Mouse (Mus musculus) forebrain, embryonic 14.5 days (tissue): ENCODE results near the gene Arhgap20. TPM values are rescaled to one million over a fixed set of nuclear protein-coding genes. Genes with fewer than 3 reads are reported as not detected.

Source experiments
- ATAC-seq: fragments of 200-750 bp; cut with Nextera tagmentation; 2 replicates; pipeline ENCODE4 v1.8.0; 2017; ENCODE audit warnings: mild to moderate bottlenecking, moderate library complexity
- DNase-seq: peaks from one replicate; pipeline ENCODE4 v3.0.0-alpha.2; 2015; ENCODE audit warnings: low spot score
- H3K27ac ChIP-seq: fragments of 300-500 bp; sonication (generic); 2 replicates; pipeline ENCODE4 v1.5.1; 2014; ENCODE audit warnings: low read depth, mild to moderate bottlenecking, control low read depth, low read length, moderate library complexity
- H3K27me3 ChIP-seq: fragments of 300-500 bp; sonication (generic); replicated peaks from 2 replicates; pipeline ENCODE4 v1.6.1; 2014; ENCODE audit warnings: low read length, control low read depth, mixed read lengths; ENCODE audit not compliant: control insufficient read depth, insufficient read depth
- H3K36me3 ChIP-seq: fragments of 300-500 bp; sonication (generic); 2 replicates; pipeline ENCODE4 v1.6.1; 2014; ENCODE audit warnings: low read length, control low read depth; ENCODE audit not compliant: control insufficient read depth, insufficient read depth
- H3K4me1 ChIP-seq: fragments of 300-500 bp; sonication (generic); 2 replicates; pipeline ENCODE4 v1.6.1; 2014; ENCODE audit warnings: antibody characterized with exemption, low read length, control low read depth; ENCODE audit not compliant: control insufficient read depth, insufficient read depth
- H3K4me2 ChIP-seq: fragments of 300-500 bp; sonication (generic); 2 replicates; pipeline ENCODE4 v1.6.1; 2014; ENCODE audit warnings: mild to moderate bottlenecking, control low read depth, low read length
- H3K4me3 ChIP-seq: fragments of 300-500 bp; sonication (generic); 2 replicates; pipeline ENCODE4 v1.5.1; 2014; ENCODE audit warnings: low read depth, low read length, control low read depth
- H3K9ac ChIP-seq: fragments of 300-500 bp; sonication (generic); 2 replicates; pipeline ENCODE4 v1.6.1; 2014; ENCODE audit warnings: mild to moderate bottlenecking, low read length, control low read depth, moderate library complexity
- H3K9me3 ChIP-seq: fragments of 300-500 bp; sonication (generic); replicated peaks from 2 replicates; pipeline ENCODE4 v1.6.1; 2016; ENCODE audit warnings: low read length, control low read depth, mixed read lengths; ENCODE audit not compliant: control insufficient read depth
- WGBS: fragments of 180-500 bp; shearing (Covaris S2); extraction: QIAGEN DNeasy Blood & Tissue Kit; methylation state at CpG from one replicate; pipeline ENCODE4 v1.1.7; 2014; 5-methylcytosine and 5-hydroxymethylcytosine counted together
- polyA plus RNA-seq: library from polyadenylated mRNA; unstranded; fragments of >200 nt; fragmentation: Nextera tagmentation; extraction: Ambion mirVana; gene quantifications from 2 replicates; pipeline ENCODE4 v1.2.1, GENCODE M21; 2014

The Arhgap20 gene
- polyA plus RNA-seq, 1 experiment from 2014 or later = 6.6 TPM

GRCm38 (mm10) chr9:51875531-51875930, 110.4 kb downstream of the Arhgap20 start:
- no peak overlapping the region for H3K27ac ChIP-seq
- ATAC-seq (no peak), DNase-seq (no peak)
- no peaks in the 10 kb centered on the region for H3K27me3 ChIP-seq
- no peak overlapping the region for H3K4me3 ChIP-seq
- H3K36me3 ChIP-seq = no peaks in the 10 kb centered on the region
- WGBS = 94% methylated on average over 20 of the region's 20 CpGs
- H3K9ac ChIP-seq = no peak overlapping the region
- no peaks in the 10 kb centered on the region for H3K9me3 ChIP-seq
- no peaks in the 10 kb centered on the region for H3K4me1 ChIP-seq
- H3K4me2 ChIP-seq = no peak overlapping the region

DNA sequence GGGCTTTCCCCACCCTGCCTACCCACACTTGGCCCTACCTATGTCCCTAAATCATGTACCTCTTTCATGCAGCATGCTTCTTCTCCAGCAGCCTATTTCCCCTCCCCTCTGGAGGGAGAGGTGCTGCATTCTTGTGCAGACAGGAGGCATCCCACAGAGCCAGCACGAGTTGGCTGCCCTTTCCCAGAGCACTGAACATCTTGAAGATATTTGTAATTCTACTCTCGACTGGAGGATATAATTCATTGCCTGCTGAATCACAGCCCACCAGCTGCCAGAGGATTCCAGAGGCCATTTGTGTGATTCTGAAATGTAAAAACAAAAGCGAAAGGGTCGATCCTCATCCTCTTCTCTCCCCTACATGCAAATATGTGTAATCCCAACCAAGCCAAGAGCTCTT, 116.2 kb downstream of the Arhgap20 start:
- Histone ChIP-seq H3K27ac (no peak overlapping the region), H3K4me1 (no peaks in the 10 kb centered on the region), H3K4me3 (no peak overlapping the region), H3K27me3 (no peaks in the 10 kb centered on the region), H3K36me3 (no peaks in the 10 kb centered on the region), H3K4me2 (no peak overlapping the region), H3K9me3 (no peaks in the 10 kb centered on the region), H3K9ac (no peak overlapping the region)
- DNase-seq (no peak), ATAC-seq (no peak)
- 52% methylated on average over 4 of the region's 4 CpGs for WGBS

- no peaks in the 10 kb centered on the region for H3K27me3 ChIP-seq
- ATAC-seq (no peak), DNase-seq (no peak)
- no peaks in the 10 kb centered on the region for H3K9me3 ChIP-seq
- WGBS = 92% methylated on average over 4 of the region's 4 CpGs
- H3K4me2 ChIP-seq = no peak overlapping the region
- no peak overlapping the region for H3K27ac ChIP-seq
- H3K9ac ChIP-seq = no peak overlapping the region
- no peak overlapping the region for H3K4me3 ChIP-seq
- H3K36me3 ChIP-seq = no peaks in the 10 kb centered on the region
- H3K4me1 ChIP-seq = no peaks in the 10 kb centered on the region
Observed at GRCm38 (mm10) chr9:51881881-51882280, 116.7 kb downstream of the Arhgap20 start.

DNA sequence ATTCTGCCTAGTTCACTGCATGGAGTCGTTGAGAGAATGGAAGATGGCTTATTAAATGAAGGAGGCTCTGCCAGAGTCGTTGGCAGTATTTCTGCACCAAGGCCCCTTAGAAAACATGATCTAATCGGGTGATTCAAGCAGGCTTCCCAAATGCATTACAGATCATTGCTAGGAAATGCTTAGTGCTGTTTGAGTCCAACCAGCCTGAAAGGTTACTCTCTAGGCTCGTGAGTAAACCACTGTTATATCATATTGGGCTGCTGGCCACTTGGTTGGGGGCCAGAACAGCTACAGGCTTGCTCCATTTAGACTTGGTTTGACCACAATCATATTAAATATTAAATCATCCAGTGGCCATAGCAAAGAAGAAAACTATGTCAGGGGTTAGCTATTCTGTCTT, 118.2 kb downstream of the Arhgap20 start:
- Histone ChIP-seq H3K9ac (no peak overlapping the region), H3K27me3 (no peaks in the 10 kb centered on the region), H3K4me3 (no peak overlapping the region), H3K4me1 (no peaks in the 10 kb centered on the region), H3K36me3 (no peaks in the 10 kb centered on the region), H3K4me2 (no peak overlapping the region), H3K27ac (no peak overlapping the region), H3K9me3 (no peaks in the 10 kb centered on the region)
- ATAC-seq = no peak
- DNase-seq = no peak
- WGBS = 77% methylated on average over 4 of the region's 4 CpGs

DNA sequence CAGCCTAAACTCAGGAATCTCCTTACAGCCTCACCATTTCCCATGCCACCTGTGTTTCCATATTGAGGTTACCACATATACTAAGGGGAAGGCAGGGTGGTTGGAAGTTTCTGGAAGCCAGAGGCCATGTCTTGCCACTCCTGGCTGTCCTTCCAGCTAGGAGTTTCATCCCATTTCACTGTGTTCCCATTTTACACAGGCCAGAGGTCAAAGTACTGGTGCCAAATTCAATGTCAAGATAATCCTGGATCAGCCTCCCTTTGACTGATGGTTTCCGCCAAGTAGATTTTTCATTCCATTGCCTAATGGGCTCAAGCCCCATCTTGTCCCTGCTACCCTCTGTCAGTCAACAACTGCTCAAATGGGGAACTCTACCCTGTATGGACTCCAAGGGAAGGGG, 127.8 kb downstream of the Arhgap20 start:
- no peaks in the 10 kb centered on the region for H3K36me3 ChIP-seq
- H3K4me1 ChIP-seq = no peaks in the 10 kb centered on the region
- H3K4me3 ChIP-seq = no peak overlapping the region
- no peak overlapping the region for H3K27ac ChIP-seq
- no peak overlapping the region for H3K4me2 ChIP-seq
- H3K9me3 ChIP-seq = no peaks in the 10 kb centered on the region
- ATAC-seq = no peak
- DNase-seq = no peak
- no peak overlapping the region for H3K9ac ChIP-seq
- no peaks in the 10 kb centered on the region for H3K27me3 ChIP-seq
- WGBS = 97% methylated on average over 1 of the region's 1 CpGs

Other genes starting within 250 kb of the Arhgap20 start
- gene Fdx1, start 198.2 kb downstream of the Arhgap20 start, polyA plus RNA-seq = 50.7 and 55.1 TPM in 2 replicates